Mouse (Mus musculus): ENCODE results near the gene Gm3239. TPM values are rescaled to one million over a fixed set of nuclear protein-coding genes. Genes with fewer than 3 reads are reported as not detected.

Gm3239 gene
- not detected for polyA plus RNA-seq (2014; fragmentation: Illumina TruSeq; extraction: RNeasy Lipid Tissue Mini Kit (QIAGEN cat#74804); ENCODE audit: low read depth, low replicate concordance)

GRCm38 (mm10) chr14:4663892-4664291, at the start of gene Gm3239:
Gm3239 (plus strand) TSS chr14:4664192.

GRCm38 (mm10) chr14:4632052-4632451, 31.9 kb upstream of the Gm3239 start, which contains the start of gene Gm8159:
Gm8159 (plus strand) TSS chr14:4632352.

DNA sequence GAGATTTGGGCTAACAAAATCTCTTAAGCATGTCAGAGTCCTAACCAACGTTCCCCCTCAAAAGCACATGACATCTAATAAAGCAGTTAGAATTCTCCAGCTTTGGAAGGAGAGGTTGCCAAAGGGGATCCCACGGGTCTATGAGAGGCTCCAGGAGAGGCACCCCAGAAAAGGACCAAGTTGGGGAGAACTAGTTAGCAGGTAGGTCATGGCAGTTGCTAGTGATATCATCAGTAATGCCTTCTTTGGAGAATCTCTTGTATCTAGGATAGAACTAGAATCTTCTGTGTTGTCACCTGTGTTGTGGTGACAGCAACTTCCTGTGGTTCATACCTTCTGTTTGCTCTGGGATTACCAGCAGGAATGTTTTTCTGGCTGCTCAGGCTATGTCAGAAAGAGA, 44.9 kb downstream of the Gm3239 start, which contains the start of gene Gm7876:
TSS of gene Gm7876 (plus strand) at position 301 of the 400 bp plus-strand sequence.

Other genes with a start within 250 kb of the Gm3239 start
- not detected for gene Gm3164, start 248.7 kb upstream of the Gm3239 start, polyA plus RNA-seq (2014; fragmentation: Illumina TruSeq; extraction: RNeasy Lipid Tissue Mini Kit (QIAGEN cat#74804); ENCODE audit: low read depth, low replicate concordance)
- gene Gm3173, start 233.2 kb upstream of the Gm3239 start, polyA plus RNA-seq (2014; fragmentation: Illumina TruSeq; extraction: RNeasy Lipid Tissue Mini Kit (QIAGEN cat#74804); ENCODE audit: low read depth, low replicate concordance): not detected
- not detected for gene Gm3182, start 182.4 kb upstream of the Gm3239 start, polyA plus RNA-seq (2014; fragmentation: Illumina TruSeq; extraction: RNeasy Lipid Tissue Mini Kit (QIAGEN cat#74804); ENCODE audit: low read depth, low replicate concordance)
- not detected for gene Gm3047, start 108.8 kb upstream of the Gm3239 start, polyA plus RNA-seq (2014; fragmentation: Illumina TruSeq; extraction: RNeasy Lipid Tissue Mini Kit (QIAGEN cat#74804); ENCODE audit: low read depth, low replicate concordance)
- gene Gm8159, start 31.8 kb upstream of the Gm3239 start, polyA plus RNA-seq (2014; fragmentation: Illumina TruSeq; extraction: RNeasy Lipid Tissue Mini Kit (QIAGEN cat#74804); ENCODE audit: low read depth, low replicate concordance): not detected
- gene Gm7876, start 45.0 kb downstream of the Gm3239 start, polyA plus RNA-seq (2014; fragmentation: Illumina TruSeq; extraction: RNeasy Lipid Tissue Mini Kit (QIAGEN cat#74804); ENCODE audit: low read depth, low replicate concordance): not detected
- not detected for gene Gm3252, start 62.6 kb downstream of the Gm3239 start, polyA plus RNA-seq (2014; fragmentation: Illumina TruSeq; extraction: RNeasy Lipid Tissue Mini Kit (QIAGEN cat#74804); ENCODE audit: low read depth, low replicate concordance)
- gene Gm9602, start 112.1 kb downstream of the Gm3239 start, polyA plus RNA-seq (2014; fragmentation: Illumina TruSeq; extraction: RNeasy Lipid Tissue Mini Kit (QIAGEN cat#74804); ENCODE audit: low read depth, low replicate concordance): not detected
- not detected for gene Gm3269, start 173.9 kb downstream of the Gm3239 start, polyA plus RNA-seq (2014; fragmentation: Illumina TruSeq; extraction: RNeasy Lipid Tissue Mini Kit (QIAGEN cat#74804); ENCODE audit: low read depth, low replicate concordance)
- not detected for gene Gm3264, start 191.4 kb downstream of the Gm3239 start, polyA plus RNA-seq (2014; fragmentation: Illumina TruSeq; extraction: RNeasy Lipid Tissue Mini Kit (QIAGEN cat#74804); ENCODE audit: low read depth, low replicate concordance)
- not detected for gene Gm3278, start 228.2 kb downstream of the Gm3239 start, polyA plus RNA-seq (2014; fragmentation: Illumina TruSeq; extraction: RNeasy Lipid Tissue Mini Kit (QIAGEN cat#74804); ENCODE audit: low read depth, low replicate concordance)